Mouse (Mus musculus): ENCODE data around the gene AC134908.4. TPM values are rescaled to one million over a fixed set of nuclear protein-coding genes. Genes with fewer than 3 reads are reported as not detected.

AC134908.4 gene
- total RNA-seq, 2 experiments from 2014 or later: 0.75 TPM; not detected in 1

Small RNA genes within 50 kb of the gene (microRNA-seq; reads per million reads assigned to microRNA genes)
- gene Gm25083 (not detected), gene Mir3082 (1.5 reads per million), gene Mir6966 (1.5 reads per million)

Other genes with a start within 250 kb of the AC134908.4 start
- 10 to 100 TPM; 26.9 to 33.7 TPM for gene Sox8, start 225.0 kb downstream of the AC134908.4 start, total RNA-seq (2021)
- gene Lmf1, start 216.6 kb downstream of the AC134908.4 start, total RNA-seq (2021): 10 to 100 TPM; 16.1 to 18.8 TPM
- not detected for gene Gng13, start 78.5 kb downstream of the AC134908.4 start, total RNA-seq (2021)
- gene Chtf18, start 68.2 kb downstream of the AC134908.4 start, total RNA-seq (2021): 1 to 10 TPM; 7.7 to 8.6 TPM
- 1 to 10 TPM; 7.9 to 8.1 TPM for gene Rpusd1, start 68.0 kb downstream of the AC134908.4 start, total RNA-seq (2021)
- gene Mslnl, start 59.6 kb downstream of the AC134908.4 start, total RNA-seq (2021): not detected
- gene Msln, start 41.3 kb downstream of the AC134908.4 start, total RNA-seq (2021): under 1 TPM; 0.44 to 0.49 TPM
- gene Narfl, start 21.9 kb downstream of the AC134908.4 start, total RNA-seq (2021): 10 to 100 TPM; 29.0 to 31.3 TPM
- 10 to 100 TPM; 31.3 to 32.5 TPM for gene Haghl, start 10.0 kb downstream of the AC134908.4 start, total RNA-seq (2021)
- not detected for gene Ccdc78, start 9.1 kb downstream of the AC134908.4 start, total RNA-seq (2021)
- 10 to 100 TPM; 45.6 to 45.8 TPM for gene Fam173a, start 2.8 kb downstream of the AC134908.4 start, total RNA-seq (2021)
- 10 to 100 TPM; 46.3 to 51.6 TPM for gene Metrn, start 1.5 kb upstream of the AC134908.4 start, total RNA-seq (2021)
- gene Fbxl16, start 13.4 kb upstream of the AC134908.4 start, total RNA-seq (2021): 1 to 10 TPM; 1.4 to 2.0 TPM
- gene Wdr24, start 28.0 kb upstream of the AC134908.4 start, total RNA-seq (2021): 10 to 100 TPM; 12.2 to 13.7 TPM
- gene Jmjd8, start 33.2 kb upstream of the AC134908.4 start, total RNA-seq (2021): 10 to 100 TPM; 31.6 to 32.4 TPM
- 100 to 1,000 TPM; 116 to 134 TPM for gene Stub1, start 37.7 kb upstream of the AC134908.4 start, total RNA-seq (2021)
- 1 to 10 TPM; 7.6 to 10.0 TPM for gene Rhbdl1, start 41.6 kb upstream of the AC134908.4 start, total RNA-seq (2021)
- gene Gm20683, start 46.1 kb upstream of the AC134908.4 start, total RNA-seq (2021): 1 to 10 TPM; 5.4 to 7.6 TPM
- gene Rhot2, start 49.2 kb upstream of the AC134908.4 start, total RNA-seq (2021): 10 to 100 TPM; 34.9 to 41.5 TPM
- gene Wdr90, start 65.8 kb upstream of the AC134908.4 start, total RNA-seq (2021): 10 to 100 TPM; 11.7 to 12.0 TPM
- 10 to 100 TPM; 46.1 to 48.6 TPM for gene Mcrip2, start 73.1 kb upstream of the AC134908.4 start, total RNA-seq (2021)
- gene Mettl26, start 79.4 kb upstream of the AC134908.4 start, total RNA-seq (2021): 10 to 100 TPM; 20.0 to 21.3 TPM
- gene Wfikkn1, start 85.2 kb upstream of the AC134908.4 start, total RNA-seq (2021): 1 to 10 TPM in 1 of 2 experiments, under 1 TPM in 1; 0.88 to 1.4 TPM
- 10 to 100 TPM; 15.1 to 17.2 TPM for gene Rab40c, start 124.1 kb upstream of the AC134908.4 start, total RNA-seq (2021)
- gene Pigq, start 149.3 kb upstream of the AC134908.4 start, total RNA-seq (2021): 10 to 100 TPM; 46.7 to 50.8 TPM
- gene Nhlrc4, start 149.3 kb upstream of the AC134908.4 start, total RNA-seq (2021): not detected
- gene A930017K11Rik, start 156.9 kb upstream of the AC134908.4 start, total RNA-seq (2021): not detected
- 10 to 100 TPM; 14.2 to 14.5 TPM for gene Capn15, start 190.1 kb upstream of the AC134908.4 start, total RNA-seq (2021)